Mouse (Mus musculus) heart, adult 11 months (tissue): ENCODE measurements at regions not wholly inside any gene's neighbourhood (a gene's known extent, or its start where the extent isn't known, plus 50 kb on each side); places are given as distances from the start of the nearest gene placed in this dataset.
"Not testable (repeated sequence)": the region's sequence is repeated elsewhere in the genome, so short reads cannot be mapped to it uniquely, and the experiment has no call there.

Experiments
- DNase-seq: peaks from one replicate; pipeline ENCODE4 v3.0.0; 2022

DNA sequence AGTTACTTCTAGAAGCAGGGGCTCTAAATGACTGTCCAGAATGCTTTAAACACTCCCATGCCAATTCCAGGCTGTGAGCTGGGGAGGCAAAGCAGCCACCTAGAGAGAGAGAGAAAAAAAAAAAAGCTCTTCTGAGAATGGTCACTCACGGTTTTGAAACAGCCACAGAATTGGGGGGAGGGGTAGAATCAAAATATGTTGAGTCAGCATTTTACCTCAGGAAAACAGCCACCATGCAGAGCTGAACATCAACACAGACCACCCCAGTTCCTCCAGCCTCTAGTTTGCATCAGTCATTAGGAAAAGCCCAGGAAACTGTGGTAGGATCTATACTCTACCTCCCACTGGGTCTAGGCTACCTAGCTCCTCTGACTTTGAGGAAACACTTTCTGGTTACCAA lies 124.1 kb upstream of the Gm5150 start:
- DNase-seq, result no peak

DNA sequence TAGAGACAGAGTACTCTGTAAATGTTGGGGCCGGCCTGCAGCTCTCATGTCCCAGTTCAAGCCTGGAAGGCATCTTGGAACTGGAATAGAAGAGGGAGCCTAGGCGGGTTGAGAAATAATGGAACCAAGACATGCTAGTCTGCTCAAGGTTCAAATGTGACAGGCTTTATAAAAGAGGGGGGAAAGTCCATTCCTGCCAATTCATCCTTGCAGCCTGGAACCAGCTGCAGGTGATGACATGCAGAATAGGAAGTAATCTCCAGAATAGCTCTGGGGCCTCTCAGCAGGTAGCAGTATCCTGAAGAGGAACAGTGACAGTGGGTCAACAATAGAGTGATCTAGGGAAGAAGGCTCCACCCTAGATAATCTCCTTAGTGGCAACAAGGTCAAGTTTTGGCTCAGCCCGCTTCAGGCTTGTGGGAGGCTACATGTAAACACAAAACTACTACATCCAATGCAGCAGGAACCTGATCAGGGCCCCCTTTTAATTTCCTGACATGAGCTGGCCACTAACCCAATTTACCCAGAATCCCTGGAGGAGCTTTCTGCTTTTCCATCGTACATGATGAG lies 119.2 kb upstream of the Gm5150 start:
- DNase-seq, result not testable (repeated sequence)

DNA sequence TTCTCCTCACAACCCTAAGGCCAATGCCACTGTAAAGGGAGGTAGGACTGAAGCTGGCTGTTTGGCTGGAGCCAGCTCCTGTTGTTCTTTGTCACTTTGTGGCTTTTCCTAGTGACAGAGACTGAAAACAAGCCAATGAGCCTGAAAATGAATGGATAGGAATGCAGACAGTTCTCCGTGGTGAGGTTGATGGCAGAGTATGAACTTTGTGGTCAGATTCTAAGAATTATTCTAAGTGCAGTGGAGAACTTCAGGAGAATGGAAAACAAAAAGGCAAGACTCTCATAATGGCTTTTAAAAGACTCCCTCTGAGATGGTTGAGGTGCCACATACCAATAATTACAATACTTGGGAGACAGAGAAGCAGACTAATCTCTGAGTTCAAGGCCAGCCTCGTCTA lies 109.7 kb upstream of the Gm5150 start:
- no peak for DNase-seq

DNA sequence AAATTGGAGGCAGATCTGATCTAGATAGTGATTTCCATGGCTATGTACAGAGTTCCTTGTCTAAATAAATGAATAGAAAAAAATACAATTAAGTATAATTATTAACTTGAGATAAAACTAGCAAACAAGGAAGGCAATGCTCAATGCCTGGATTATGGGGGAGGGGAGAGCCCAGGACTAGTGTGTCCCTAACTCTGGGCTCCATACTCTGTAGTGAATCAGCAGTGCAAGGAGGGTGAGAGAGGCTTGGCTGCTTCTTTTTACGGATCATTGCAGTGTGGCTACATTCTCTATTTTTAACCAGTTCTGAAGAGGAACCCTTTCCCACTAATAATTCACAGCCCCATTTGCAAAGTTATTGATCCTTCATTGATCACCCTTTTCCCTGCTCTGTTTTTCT lies 101.3 kb upstream of the Gm5150 start:
- no peak for DNase-seq

DNA sequence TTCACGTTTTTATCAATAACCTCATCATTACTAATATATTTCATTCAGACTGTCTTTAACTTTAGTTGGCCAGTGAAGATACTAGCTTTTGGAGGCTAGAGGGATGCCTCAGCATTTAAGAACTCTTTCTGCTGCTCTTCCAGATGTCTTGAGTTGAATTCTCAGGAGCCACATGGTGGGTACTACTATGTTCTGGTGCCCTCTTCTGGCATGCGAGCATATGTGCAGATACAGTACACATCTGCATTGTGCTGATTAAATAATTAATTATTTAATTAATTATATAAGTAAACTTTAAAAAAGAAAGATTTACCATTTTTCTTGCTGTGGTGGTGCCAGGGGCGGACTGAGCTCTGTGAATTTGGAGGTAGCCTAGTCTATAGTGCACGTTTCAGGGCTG lies 98.8 kb upstream of the Gm5150 start:
- no peak for DNase-seq

DNA sequence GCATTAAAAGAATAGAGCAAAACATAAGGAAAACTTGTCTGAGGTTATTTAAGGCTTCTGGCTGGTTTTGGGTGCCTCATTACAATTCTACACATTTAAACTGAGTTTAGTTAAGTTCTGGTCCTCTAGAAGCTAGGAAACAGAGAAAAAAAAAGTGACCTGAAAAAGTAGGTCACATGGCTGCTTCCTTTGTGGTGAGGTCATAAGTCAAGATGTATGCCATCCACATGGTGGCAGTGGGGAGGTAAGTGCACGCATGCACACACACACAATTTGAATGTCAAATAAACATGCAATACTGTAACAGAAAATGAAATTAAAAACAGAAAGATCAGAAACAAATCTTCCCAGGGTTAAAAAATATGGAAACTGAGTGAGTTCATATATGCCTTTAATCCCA lies 96.9 kb upstream of the Gm5150 start:
- no peak for DNase-seq

DNA sequence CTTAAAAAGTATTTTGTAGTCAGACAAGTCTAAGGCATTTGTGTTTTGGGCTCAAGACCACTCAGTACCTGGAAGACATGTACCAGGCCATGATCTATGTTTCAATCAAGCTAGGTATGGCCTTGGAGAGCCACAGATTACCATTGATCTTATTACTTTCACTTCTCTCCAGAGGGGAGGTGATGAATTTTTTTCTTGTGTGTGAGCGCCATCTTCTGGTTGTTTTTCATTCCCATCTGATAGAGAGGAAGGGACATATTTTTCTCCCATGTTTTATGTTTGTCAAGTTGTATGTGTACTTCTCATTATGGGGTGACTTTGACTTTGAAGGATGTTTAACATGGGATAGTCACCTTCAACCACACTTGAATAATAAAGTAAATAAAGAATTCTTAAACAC lies 80.3 kb upstream of the Gm5150 start:
- no peak for DNase-seq

DNA sequence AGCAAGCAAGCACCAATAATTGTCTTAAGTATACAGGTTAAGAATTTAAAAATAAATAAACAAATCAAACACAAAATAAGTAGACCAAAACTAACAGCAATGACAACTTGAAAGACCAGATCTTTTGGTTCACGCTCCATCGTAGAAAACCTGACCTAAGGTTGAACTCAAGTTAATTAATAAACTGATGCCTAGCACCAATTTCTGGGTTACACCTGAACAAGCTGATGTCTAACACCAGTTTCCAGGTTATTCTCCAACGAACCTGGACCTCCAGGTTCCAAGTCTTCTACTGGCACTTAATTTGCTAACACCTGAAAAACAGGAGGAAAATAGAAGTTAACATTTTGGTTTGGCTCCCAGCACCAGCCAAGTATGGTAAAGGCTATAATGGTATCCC lies 79.1 kb upstream of the Gm5150 start:
- no peak for DNase-seq

DNA sequence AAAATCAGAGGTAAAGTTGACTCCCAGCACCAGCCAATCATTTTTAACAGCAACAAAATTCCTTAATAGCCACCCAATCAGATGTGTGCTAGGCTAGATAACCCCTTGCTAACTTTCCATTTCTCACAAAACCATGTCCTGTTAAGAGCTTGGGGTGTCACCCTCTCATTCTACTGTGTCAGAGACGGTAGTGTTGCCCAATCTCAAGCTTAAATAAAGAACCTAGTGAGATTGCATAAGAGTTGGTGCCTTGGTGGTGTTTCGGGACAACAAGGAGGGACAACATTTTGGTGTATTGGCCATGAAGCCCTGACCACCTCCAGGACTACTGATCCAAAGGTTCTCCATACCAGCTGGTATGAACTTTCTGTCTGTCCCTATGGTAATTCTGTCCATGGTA lies 72.9 kb upstream of the Gm5150 start:
- no peak for DNase-seq

DNA sequence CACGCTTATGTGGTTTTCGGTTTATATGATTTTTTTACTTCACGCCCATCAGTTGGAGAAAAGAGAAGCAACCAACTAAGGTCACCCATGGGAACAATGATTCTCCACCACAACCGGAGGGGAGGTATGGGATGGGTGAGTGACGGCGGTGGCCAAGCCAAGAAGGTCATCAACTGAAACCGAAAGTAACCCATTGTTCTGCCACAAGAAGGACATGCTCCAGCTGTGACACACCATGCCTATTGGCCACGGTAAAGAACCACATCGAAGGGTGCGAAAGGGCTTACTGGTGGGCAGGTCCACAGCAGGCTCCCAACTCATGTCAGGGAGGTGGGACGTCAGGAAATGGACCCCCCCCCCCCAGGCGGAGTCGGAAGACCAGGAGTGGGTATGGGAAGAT lies 65.7 kb upstream of the Gm5150 start:
- peak; percentile 18 for DNase-seq

DNA sequence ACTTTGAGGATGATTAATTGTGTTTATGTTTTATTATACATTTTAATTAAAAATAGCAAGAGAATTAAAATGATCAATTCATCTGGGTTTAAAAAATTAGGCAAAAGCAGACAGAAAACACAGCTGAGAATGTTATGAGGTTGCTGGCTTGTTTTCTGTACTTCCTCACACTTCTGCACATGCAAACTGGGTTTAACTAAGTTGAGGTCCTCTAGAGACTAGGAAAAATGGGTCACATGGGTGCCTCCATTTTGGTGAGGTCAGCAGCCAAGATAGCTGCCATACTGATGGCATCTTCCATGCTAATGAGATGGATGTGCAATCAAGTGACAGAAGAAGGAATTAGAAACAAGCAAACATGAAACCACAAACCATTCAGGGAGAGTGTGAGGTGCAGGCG lies 64.7 kb upstream of the Gm5150 start:
- no peak for DNase-seq

DNA sequence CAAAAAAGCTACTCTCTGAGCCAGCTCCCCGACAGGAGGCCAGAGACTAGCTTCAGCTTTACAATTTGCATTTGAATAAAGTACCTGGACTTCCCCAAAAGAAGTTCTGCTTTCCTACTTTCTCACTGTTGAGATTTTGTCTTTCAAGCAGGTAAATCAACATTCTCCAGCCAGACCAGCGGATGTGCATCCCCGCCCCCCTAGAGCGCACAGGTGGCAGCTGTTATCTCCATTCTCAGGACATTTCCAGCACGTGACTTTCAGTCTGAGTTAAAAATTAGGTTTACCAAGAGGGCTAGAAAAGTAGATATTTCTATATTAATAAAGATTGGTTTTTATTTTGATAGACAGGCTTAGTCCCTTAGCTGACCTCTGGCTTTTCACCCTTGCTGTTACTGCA lies 51.5 kb upstream of the Gm5150 start:
- DNase-seq, result not testable (repeated sequence)
